Mouse (Mus musculus): ENCODE measurements around the gene Foxk1. TPM values are rescaled to one million over a fixed set of nuclear protein-coding genes. Genes with fewer than 3 reads are reported as not detected.

Foxk1 gene
- polyA plus RNA-seq, 1 experiment: 36.4 TPM

DNA sequence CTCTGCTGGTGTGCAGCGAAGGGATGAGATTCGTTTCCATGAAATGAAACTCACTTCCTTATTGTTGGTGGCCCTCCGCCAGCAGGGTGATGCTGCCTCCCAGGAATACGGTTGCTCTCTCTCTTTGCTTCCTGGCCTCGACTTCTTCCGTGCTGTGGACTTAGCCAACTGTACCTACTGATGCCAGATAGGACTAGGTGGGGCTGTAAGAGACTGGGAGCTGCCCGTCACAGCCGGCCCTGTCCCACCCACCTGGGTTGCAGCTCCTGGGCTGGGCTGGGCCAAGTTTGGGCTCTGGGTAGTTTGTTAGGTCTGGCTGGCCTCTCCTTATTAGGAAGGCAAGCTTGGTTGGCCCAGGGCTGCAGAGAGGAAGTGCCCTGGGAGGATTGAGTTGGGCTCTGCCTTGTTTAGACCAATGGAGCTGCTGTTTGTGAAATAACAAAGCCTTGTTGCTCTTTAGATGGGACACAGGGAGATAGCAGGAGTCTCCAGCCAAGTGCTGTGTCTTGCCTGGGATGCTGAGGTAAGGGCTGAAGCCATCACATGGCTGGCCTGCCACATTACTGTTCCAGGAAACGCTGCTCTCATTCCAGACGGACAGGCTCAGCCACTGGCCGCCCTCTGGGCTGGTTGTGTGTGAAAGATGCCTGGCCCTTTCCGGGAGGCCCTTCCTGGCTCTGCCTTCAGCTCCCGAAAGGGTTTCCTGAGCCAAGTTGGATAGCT is 23.5 kb downstream of the Foxk1 start:
- TF ChIP-seq GATA1 (IDR thresholded peaks at IDR 0.05; ENCODE audit: low read length): no peak

DNA sequence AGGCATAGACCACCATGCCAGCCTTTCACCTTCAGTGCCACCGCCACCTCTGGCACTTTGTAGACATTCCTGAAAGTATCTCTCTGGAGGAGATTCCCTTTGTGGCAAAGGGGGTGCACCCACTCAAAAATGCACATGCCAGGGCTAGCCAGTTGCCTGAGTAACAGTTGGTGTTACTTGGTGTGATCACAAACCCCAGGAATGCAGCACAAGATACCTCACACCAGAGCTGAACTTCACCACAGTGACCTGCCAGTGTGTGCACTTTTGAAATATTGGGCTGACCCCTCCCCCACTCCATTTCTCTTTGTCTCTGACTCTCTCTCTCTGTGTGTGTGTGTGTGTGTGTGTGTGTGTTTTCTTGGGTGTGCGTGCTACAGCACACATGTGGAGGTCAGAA is 25.2 kb downstream of the Foxk1 start:
- TF ChIP-seq GATA1 (IDR thresholded peaks at IDR 0.05; ENCODE audit: low read length): no peak

DNA sequence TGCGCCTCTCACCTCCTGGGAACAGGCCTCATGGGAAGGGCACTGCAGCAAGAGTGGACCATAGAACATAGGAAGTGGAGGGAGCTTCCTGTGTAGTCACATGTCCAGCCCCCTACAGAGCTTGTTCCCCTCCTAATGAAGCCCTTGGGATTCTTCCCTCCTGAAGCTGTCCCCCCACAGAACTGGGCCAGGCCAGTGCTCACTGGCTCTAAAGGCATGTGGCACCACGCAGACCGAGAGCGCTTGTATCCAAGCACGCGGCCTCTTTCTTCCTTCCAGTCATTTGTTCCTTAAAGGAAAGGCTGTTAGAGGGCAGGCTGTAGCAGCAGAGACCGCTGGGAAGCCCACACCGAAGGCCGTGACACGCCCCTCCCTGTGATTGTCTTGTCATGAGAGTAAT is 26.6 kb downstream of the Foxk1 start:
- TF ChIP-seq GATA1 (IDR thresholded peaks at IDR 0.05; ENCODE audit: low read length): no peak

DNA sequence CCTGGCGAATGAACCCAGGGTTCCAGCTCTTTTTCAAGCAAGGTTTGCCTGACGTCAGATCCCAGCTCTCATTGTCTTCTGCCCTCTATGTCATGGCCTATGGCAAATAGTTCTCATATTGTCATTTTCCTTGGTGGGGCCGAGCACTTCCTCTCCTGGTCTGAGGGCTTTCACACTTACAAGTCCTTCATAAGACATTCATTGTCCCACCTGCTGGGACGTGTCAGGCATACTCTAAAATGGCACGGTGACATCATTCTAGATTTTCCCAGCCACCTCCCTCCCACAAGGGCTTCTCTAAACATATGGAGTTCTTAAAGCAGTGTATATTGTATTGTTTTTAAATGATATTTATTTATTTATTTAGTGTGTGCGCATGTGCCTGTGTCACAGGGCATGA is 27.4 kb downstream of the Foxk1 start:
- TF ChIP-seq GATA1 (IDR thresholded peaks at IDR 0.05; ENCODE audit: low read length): no peak

DNA sequence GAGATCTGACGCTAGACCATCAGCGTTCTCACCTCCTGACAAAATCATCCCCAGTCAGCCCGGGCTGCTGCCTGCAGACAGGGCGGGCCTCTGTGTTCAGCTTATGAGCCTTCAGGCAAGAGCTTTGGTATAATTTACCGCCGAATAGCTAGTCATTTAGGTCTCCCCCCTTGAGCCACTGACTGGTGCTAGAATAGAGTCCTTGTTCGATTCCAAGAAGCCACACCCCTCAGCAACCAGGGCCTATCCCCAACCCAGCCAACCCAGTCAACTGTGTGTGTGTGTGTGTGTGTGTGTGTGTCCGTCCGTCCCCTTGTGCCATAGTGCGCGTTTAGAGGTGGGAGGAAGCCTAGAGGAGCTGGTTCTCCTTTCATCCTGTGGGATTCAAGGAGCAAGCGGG is 29.7 kb downstream of the Foxk1 start:
- TF ChIP-seq GATA1 (IDR thresholded peaks at IDR 0.05; ENCODE audit: low read length): no peak

DNA sequence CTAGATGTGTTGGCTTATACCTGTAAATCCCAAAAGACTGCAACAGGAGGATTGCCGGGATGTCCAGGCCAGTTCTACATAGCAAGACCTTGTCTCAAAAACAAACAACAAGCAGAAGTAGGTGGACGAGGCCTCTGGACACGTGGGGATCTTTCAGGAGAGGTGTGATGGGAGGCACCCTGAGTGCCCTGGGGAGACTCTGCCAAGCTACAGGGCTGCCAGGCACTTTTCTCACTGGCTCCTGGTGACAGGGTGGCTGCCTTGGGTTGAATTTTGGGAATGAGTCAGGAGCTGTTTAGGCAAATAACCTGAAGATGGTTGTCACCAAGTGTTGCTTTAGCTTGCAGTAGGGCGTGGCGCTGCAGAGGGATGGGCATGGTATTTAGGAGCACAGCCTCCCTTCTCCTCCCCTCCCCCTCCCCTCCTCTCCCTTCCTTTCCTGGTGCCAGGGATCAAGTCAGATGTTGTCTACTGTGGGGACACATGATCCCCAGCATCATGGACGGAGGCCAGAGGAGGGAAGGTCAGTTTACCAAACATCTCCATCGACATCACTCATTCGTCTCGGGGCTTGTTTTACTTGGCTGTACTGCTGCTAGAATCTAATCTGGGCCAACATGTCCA is 30.6 kb downstream of the Foxk1 start:
- no peak for TF ChIP-seq GATA1 (IDR thresholded peaks at IDR 0.05; ENCODE audit: low read length)

DNA sequence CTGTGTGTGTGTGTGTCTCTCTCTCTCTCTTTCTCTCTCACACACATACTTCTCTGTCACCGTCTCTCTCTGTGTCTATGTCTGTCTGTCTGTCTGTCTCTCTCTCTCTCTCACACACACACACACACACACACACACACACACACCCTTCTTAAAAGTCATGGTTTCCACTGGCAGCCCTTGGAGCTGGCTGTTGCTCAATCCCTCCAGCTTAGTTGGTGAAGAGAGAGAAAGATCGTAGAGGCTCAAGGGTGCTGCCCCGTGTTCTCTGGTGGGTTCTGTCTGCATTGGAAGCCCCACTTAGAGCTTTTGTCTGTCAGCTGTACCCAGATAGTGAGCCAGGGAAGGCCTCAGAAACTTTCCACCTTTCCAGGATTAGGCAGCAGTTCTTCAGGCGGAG is 31.4 kb downstream of the Foxk1 start:
- no peak for TF ChIP-seq GATA1 (IDR thresholded peaks at IDR 0.05; ENCODE audit: low read length)

DNA sequence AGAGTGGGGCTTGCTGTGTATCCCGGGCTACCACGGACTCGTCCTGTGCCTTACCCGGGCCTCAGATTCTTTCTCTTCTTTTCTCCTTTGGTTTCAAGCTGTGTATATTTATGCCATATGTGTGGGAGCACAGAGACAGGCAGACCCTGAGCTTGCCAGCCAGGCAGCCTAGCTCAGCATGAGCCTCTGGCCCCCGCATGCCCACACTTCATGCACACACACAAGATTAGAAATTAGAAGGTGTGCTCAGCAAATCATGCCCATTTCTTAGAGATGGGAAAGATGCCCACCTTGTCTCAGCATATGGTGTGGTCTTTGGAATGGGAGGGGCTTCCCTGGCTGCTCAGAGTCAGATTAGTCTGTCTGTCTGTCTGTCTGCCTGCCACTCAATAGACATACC is 32.8 kb downstream of the Foxk1 start:
- no peak for TF ChIP-seq GATA1 (IDR thresholded peaks at IDR 0.05; ENCODE audit: low read length)

DNA sequence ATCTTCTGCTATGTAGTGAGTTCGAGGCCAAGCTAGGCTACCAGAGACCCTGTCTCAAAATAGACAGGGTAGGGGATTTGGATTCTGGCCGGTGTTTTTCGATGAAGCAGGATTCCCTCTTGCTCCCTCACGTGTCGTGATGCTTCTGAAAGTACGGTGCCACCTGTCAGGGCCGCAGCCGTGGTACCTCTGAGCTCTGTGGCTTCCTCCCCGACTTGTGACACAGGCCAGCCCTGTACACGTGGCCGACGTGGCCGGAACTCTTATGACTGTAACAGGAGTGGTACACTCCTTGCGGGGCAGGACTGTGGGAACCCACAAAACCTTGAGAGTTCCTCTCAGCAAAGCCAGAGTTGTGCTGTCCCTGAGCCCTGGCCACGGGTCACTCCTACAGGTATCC is 34.4 kb downstream of the Foxk1 start:
- TF ChIP-seq GATA1 (IDR thresholded peaks at IDR 0.05; ENCODE audit: low read length): no peak

DNA sequence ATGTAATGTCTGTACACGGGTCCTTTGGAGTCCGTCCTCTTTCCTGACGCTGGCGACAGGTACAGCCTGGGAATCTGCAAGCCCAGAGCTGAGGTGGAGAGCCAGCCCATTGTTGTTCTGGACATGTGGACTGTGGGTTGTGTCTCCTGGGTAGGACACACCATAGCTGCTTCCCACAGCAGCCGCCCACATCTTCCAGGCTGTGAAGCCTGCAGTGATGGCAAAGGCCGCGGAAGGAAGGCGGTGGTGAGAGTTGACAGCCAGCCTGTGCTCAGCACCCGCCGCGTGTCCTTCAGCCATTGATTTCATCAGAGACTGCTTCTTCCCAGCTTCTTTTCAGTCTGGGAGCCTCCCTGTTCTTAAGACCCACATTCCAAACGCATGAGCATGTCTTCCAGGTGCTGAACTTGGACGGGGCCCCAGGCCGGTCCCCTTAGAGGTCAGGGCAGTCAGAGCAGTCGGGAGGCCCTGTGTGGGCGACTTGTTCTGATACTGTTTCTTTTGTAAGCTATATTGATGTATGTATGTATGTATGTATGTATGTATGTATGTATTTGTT is 37.2 kb downstream of the Foxk1 start:
- TF ChIP-seq GATA1 (IDR thresholded peaks at IDR 0.05; ENCODE audit: low read length): no peak

DNA sequence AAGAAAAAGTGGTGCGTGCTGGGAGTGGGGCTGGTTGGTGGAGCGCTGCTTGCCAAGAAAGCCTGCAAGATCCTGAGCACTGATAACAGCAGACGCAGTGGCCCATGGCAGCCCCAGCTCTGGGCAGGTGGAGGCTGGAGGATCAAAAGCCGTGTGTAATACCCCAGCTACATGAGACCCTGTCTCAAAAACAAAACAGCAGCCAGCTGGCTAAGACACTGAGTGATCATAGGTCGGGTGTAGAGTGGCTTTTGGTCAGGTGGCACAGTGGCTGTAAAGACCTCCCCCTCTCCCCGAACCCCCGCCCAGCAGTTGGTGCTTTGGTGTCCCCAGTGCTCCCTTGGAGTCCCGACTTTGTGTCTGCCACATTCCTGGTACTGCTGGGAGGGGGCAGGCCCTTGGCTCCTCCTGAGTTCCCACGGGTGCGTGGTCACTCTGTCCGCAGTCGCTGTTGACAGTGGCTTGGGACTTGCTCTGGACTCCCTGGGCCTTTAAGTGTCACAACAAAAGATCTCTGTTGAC is 38.7 kb downstream of the Foxk1 start:
- no peak for TF ChIP-seq GATA1 (IDR thresholded peaks at IDR 0.05; ENCODE audit: low read length)

DNA sequence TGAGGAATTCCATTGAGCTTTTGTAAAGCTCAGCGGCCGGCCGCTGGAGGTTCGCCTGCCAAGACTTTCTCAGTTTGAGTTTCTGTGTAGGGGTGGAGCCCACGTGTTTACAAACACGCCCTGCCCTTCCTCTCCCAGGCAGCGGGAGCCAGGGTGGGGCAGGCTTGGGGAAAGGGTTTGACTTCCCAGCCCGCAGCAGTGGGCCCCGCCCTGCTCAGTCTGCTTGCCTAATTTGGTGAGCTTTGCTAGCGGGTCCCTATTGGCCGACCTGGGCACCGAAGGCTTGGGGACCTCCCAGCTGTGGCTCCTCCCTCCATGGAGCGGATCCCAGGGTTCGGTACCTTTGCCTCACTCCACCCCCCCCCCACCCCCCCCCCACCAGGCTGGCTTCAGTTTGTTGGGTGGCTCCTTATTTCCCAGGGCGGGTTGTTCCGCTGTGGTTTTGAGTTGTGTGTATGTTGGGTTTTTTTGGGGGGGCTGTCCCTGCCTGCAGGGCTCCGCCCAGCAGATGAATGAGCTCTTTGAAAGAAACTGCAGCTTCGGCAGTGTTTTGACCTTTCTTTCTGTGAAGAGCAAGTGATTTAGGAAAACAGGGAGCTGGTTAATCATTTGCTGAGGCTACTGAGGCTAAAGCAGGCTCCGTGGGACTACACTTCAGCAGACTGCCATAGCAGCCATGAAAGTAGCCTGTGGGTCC is 39.3 kb downstream of the Foxk1 start:
- TF ChIP-seq GATA1 (IDR thresholded peaks at IDR 0.05; ENCODE audit: low read length): no peak

DNA sequence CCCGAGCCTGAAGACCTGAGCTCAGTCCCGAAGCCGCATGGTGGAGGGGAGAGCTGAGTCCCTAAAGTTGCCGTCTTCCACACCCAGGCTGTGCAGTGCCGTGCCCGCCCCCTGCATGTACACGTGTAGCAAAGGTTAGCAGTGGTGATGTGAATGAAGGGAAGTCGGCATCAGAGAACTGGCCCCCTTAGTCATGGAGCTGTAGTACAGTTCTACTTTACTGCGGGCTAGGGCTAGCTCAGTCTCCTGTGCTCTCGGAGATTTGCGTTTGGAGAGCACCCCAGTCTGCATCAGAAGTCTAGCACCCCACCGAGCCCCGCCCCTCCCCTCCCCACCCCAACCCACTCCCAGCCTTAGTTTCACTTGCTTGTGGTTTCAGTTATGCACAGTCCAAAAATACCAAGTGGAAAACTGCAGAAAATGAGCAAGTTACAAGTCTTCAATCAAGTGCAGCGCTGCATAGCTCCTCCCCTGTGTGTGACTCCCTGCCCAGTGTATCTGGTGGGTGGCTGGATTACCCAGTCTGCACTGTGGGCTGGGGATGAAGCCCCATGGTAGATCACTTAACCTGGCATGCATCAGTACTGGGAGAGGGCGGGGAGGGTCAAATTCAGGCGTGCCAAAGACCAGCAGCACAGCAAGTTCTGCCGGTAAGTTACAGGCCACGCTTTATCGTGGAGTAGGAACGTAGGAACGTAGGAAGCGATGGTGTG is 40.2 kb downstream of the Foxk1 start:
- TF ChIP-seq GATA1 (IDR thresholded peaks at IDR 0.05; ENCODE audit: low read length): no peak

DNA sequence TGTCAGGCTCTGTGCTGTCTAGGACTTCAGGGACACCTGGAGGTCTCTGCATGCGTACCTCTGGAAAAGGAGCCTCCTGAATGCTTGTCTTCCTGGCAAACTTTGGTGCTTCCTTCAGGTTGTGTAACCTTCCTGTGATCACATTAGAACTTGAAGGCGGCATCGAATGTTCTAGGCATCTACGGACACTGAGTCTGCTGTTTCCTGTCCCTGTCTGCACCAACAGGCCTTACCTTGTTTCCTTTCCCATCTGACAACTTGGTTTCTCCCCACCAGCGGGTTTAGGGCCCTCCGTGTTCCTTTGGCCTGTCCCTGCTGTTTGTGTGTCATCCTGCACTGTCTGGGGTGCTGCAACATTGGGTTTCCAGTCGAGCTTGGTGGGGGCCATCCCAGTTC is 40.7 kb downstream of the Foxk1 start:
- TF ChIP-seq GATA1 (IDR thresholded peaks at IDR 0.05; ENCODE audit: low read length): no peak

DNA sequence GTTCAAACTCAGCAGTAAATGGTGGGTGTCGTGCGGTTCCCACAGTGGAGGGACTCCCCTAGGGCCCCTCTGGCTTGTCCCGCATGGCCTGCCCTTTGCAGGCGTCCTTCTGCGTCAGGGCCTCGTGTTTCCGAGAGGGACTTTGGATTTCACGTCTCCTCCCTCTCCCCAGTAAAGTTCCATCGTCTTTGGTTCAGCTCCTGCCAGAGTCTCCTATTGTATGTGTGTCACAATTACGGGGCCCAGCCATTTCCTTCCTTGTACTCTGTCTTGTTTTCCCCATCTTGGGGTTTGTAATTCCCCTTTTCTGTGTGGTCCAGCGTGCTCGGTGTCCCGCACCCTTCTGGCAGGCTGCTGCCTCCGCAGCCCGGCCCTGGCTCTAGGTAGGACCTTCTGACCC is 42.2 kb downstream of the Foxk1 start:
- TF ChIP-seq GATA1 (IDR thresholded peaks at IDR 0.05; ENCODE audit: low read length): no peak

DNA sequence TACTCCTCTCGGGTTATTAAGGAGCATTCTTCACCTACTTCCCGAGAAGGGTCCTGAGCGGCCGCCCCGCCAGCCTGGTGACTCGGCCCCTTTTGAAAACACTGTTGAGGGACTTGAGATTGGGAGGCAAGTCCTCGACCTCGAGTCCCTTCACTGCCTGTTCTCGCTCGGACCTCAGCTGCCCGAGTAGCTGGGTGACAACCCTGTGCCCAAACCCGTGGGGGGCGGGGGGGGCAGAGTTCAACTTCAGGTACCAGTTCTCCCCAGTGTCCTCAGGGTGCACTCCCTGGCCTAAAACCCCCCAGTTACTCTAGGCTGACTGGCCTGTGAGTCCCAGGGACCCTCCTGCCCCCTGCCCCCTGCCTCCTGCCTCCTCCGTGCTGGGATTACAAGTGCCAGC is 42.7 kb downstream of the Foxk1 start:
- no peak for TF ChIP-seq GATA1 (IDR thresholded peaks at IDR 0.05; ENCODE audit: low read length)
